Mouse (Mus musculus) c-Kit-positive CD71-positive TER-119-positive erythroid progenitor cells, embryonic 14.5 days (primary cell): Measurements from ENCODE around the gene Gabbr2.

ENCODE experiments used
- DNase-seq: peaks from one replicate; pipeline ENCODE4 v3.0.0-alpha.2; 2013; ENCODE audit warnings: low spot score

Gabbr2 gene

DNA sequence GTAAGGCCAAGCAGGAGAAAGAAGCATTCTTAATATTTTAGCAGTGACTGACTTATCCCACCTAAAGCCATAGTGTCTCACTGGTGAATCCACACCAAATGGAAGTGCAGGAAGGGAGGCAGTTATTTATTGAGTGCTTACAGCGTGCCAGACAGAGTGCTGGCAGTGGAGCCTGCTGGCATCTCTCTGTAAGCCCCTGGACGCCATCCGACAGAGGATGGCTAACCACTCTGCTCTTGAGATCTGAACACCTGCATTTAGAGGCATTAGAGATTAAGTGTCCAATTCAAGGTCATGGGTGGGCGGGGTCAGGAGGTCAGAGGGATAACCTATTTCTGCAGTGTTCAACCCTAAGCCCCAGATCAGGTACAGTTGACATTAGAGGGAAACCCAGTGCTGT, 2.8 kb downstream of the Gabbr2 start:
- no peak for DNase-seq

- no peak for DNase-seq
Measured at GRCm38 (mm10) chr4:46988257-46988656, 3.4 kb downstream of the Gabbr2 start.

- no peak for DNase-seq
Measured at GRCm38 (mm10) chr4:46987809-46988208, 3.9 kb downstream of the Gabbr2 start.

DNA sequence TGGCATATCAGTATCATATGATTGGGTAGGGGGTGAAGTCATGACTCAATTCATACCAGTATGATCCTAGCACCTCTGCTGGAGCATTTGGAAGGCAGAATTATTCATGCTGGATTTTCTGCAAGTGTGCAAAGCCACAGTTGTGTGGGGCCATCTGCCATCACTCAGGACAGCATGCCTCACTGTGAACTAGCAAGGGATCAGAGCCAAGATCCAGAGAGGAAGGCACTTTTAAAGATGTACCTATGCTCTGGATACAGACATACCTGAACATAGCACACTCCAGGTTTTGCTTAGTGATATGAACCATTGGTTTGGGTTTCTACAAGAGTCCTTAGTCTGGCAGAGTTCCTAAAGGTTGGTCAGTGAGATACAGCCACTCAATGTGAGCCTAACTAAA, 5.6 kb downstream of the Gabbr2 start:
- DNase-seq, result no peak

GRCm38 (mm10) chr4:46982912-46983311, 8.8 kb downstream of the Gabbr2 start:
- no peak for DNase-seq

DNA sequence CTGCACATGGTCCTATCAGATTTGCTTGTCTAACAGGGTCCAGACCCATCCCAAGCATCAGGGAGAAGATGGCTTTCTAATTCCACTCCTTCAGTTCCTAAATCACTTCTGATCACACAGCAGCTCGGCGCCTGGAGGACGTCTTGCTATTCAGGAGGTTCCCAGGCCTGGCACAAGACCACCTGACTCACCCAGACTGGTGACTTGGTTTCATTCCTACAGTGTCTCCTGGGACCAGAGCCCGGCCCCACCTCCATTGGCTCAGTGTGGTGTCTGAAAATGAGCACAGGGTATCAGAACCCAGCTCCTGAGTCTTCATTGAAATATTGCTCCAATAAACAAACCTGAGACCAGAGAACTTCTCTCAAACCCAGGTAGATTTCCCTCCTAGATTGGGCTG, 9.6 kb downstream of the Gabbr2 start:
- no peak for DNase-seq

- no peak for DNase-seq
Measured at GRCm38 (mm10) chr4:46978371-46978770, 13.3 kb downstream of the Gabbr2 start.

- DNase-seq, result no peak
Measured at GRCm38 (mm10) chr4:46977161-46977560, 14.5 kb downstream of the Gabbr2 start.

- no peak for DNase-seq
Measured at GRCm38 (mm10) chr4:46976671-46977071, 15.0 kb downstream of the Gabbr2 start.

GRCm38 (mm10) chr4:46973322-46973721, 18.4 kb downstream of the Gabbr2 start:
- no peak for DNase-seq

DNA sequence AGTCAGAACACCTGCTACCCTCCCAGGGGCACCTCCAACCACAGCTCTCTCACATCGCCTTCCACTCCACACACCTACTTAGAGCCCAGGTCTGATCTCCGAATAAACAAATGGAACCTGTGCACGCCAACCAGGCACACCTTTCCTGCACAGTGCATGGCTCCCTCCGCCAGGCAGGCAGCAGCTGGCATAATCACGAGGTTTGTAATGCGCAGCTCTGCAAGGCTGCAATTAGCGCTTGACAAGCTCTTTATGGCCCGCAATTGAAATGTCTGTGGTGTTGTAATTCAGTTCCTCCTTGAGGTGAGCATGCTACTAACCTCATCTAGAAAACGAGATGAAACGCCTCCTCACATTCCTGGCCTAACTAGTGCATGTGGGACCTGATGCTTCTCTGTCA, 23.7 kb downstream of the Gabbr2 start:
- no peak for DNase-seq

DNA sequence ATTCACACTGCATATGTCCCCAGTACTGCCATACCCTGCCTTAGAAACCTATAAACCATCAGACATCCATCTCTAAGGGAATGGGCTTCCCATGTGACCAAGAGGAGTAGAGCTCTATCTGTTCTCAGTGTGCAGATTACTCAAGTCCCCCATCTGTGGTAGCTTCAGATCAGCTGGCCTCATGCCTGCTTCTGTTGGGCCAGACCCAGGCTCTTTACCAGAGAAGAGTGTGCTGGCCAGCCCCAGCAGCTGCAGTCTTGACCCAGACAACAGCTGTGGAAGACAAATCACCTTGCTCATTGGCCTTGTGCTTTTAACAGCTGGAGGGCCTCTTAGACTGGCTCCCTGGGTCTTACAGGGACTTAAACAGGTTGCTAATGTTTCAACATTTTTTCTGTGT, 25.1 kb downstream of the Gabbr2 start:
- DNase-seq, result no peak

DNA sequence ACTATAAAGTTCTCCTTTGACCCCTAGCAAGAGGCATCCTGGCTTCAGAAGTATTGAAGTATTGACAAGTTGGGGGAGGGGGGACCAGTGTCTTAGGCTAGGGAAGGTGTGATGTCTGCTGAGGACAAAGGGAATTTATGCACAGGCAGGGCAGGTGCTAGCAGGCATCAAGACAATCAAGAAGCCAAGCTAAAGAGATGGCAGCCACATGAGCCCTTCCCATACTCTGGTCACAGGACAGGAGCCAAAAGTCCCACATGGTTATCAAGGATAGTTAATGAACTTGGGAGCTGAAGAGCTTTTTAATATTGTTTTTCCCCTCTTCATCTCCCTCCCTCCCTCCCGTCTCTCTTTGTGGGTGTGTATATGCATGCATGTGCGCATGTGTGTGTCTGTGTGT, 30.3 kb downstream of the Gabbr2 start:
- no peak for DNase-seq

DNA sequence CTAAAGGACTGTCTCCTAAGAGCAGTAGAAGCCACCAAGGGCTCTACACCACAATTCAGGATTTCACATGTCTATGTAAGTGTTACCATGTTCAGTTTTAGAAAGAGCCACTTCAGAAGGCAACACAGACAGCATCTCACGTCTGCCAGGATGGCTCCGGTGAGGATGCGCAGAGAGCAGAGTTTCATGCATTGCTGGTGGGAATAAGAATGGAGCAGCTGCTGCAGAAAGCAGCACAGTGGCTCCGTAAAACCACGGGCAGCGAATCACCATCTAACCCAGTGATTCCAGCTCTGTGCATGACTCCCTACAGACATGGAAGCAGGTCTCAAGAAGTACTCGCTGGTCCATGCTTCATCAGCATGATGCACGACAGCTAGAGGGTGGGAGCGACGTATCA, 31.5 kb downstream of the Gabbr2 start:
- DNase-seq, result no peak

GRCm38 (mm10) chr4:46959776-46960175, 31.9 kb downstream of the Gabbr2 start:
- no peak for DNase-seq

GRCm38 (mm10) chr4:46957955-46958354, 33.7 kb downstream of the Gabbr2 start:
- no peak for DNase-seq

GRCm38 (mm10) chr4:46956966-46957365, 34.7 kb downstream of the Gabbr2 start:
- DNase-seq, result no peak

DNA sequence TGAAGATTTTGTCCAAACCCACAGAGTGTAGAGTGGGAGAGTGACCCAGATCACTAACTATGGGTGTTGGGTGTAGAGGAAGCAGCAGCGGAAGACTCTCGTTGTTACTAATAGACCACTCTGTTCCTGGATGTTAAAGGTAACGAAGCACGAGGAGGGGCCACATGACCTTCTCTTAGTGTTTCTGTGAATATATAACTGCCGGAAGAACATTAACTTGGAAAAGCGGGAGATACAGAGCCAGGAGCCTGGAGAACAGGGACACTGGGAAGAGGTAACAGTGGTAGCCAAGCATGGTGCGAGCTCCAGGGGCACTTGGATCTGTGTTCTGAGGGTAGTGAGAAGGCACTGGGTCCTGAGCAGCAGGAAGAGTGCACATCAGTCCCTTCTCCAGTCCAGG, 38.7 kb downstream of the Gabbr2 start:
- no peak for DNase-seq

DNA sequence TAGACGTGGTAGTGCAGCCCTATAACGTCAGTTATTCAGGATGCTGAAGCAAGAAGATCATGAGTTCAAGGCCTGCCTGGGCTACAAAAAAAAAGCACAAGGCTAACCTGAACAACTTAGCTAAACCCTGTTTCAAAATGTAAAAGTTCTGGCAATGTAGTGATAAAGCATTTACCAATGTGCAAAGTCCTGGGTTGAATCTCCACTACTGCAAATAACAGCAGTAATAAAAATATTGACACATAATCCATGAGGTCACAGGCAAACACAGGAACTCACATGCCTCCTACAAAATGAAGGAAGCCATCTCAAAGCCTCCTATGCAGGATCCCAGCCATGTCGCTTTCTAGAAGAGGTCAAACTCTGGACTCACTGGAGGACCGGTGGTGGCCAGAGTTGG, 39.1 kb downstream of the Gabbr2 start:
- no peak for DNase-seq

- DNase-seq, result no peak
Measured at GRCm38 (mm10) chr4:46934291-46934690, 57.4 kb downstream of the Gabbr2 start.

GRCm38 (mm10) chr4:46933590-46933989, 58.1 kb downstream of the Gabbr2 start:
- DNase-seq, result no peak

DNA sequence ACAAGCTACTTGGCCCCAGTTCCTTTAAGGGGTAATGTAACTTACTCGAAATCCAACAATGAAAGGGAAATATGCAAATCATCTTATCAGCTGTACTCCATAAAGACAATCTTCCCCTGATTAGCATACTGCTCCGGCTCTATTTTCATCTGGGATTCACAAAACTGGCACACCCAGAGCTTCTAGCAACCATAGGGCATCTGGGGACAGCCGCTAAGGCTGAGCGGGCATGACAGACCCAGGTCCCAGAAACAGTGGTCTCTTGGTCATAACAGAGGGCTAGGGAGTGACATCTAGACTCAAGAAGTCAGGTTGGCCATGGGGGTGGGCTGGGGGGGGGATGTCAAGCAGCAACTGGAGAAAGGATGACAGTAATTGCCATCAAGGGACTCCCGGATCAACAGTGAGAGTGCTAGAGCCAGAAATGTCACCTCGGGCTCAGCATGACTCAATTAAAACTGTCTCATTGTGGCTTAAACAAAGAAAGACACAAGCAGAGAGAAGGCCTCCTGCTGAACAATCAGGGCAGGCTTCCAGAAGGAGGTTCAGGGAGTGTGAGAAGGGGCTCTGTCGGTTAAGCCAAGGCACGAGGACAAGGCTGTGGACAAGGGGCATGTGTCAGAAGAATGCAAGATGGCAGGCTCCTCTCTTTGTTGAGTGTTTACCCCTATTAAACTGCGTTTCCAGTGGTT, 59.8 kb downstream of the Gabbr2 start:
- DNase-seq, result no peak

- no peak for DNase-seq
Measured at GRCm38 (mm10) chr4:46928112-46928511, 63.6 kb downstream of the Gabbr2 start.

- no peak for DNase-seq
Measured at GRCm38 (mm10) chr4:46919144-46919543, 72.5 kb downstream of the Gabbr2 start.

GRCm38 (mm10) chr4:46916786-46917185, 74.9 kb downstream of the Gabbr2 start:
- DNase-seq, result no peak
